In the genomic region with DNA sequence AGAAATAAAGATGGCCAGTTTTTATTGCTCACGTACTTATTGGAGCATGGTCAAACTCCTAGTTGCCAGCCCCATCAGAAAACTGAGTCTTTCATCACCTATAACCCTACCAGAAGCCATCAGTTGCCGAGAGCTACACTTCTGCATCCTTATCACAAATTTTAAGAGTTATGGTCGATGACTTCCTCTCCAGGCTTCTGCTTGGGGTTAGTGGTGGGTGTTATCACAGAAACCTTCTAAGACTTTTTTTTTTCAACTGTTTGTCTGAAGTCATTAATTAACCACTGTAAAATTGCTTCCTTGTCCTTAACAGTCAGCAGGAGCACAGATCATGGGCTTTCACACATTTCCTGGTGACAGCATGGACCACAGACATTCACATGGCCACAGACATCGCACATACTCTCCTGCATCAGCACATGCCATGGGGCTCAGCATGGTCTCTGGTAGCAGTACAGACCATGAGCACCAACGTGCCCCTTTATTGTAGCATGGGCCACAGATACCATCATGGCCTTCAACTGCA, we compare ENCODE assay signal across 32 mouse cellular contexts. TPM values are rescaled to one million over a fixed set of nuclear protein-coding genes. Genes with fewer than 3 reads are reported as not detected.
DNase-seq lines count a peak whose midpoint lies in the region; ATAC-seq and TF ChIP-seq lines count a peak whose summit lies in the region.
"Had no signal": no experiment of that assay in that cellular context is flagged by ENCODE, and none has a peak within 500 bp of the region (broad histone marks: within the 10 kb centered on the region; RNA-seq: fewer than 3 reads in every experiment).

No protein-coding gene starts in this region.

- H3K4me2 ChIP-seq in midbrain, embryonic 16.5 days (ENCODE audit: low read length), result no peak overlapping the region
- H3K4me2 ChIP-seq: forebrain, embryonic 13.5 days; heart, embryonic 12.5 days; heart, embryonic 15.5 days; hindbrain, embryonic 14.5 days had no signal

- 0 out of 2 replicates have a peak, but pooled peaks have one; percentile 45 for ATAC-seq in cerebellum, adult (ENCODE audit: insufficient number of reproducible peaks, low FRiP score, low TSS enrichment)
- peak; percentile 95 to 97 for ATAC-seq in hematopoietic stem cell, adult 5-6 weeks (replicated peaks in 1 of 2; ENCODE audit: insufficient read depth in 1 of 2, low FRiP score in 2 of 2, low TSS enrichment in 1 of 2, low read depth in 1 of 2, poor library complexity in 2 of 2, severe bottlenecking in 2 of 2)
- ATAC-seq in midbrain, embryonic 16.5 days, result no peak
- ATAC-seq: activated CD4-positive, CD25-positive, alpha-beta regulatory T cell, adult 4 months; forebrain, embryonic 13.5 days; forebrain, embryonic 16.5 days; hindbrain, postnatal 0 days; inflammation-experienced regulatory T-cells, adult 6 months; intestine, embryonic 16.5 days had no signal

- no peak for TF ChIP-seq POLR2A in cerebellum, adult 2 months (IDR thresholded peaks at IDR 0.05; ENCODE audit: borderline replicate concordance, insufficient read depth, low read length)

- H3K4me1 ChIP-seq in cerebellum, adult 2 months (ENCODE audit: control insufficient read depth, insufficient read depth, low read length), result no peaks in the 10 kb centered on the region
- H3K4me1 ChIP-seq in midbrain, embryonic 16.5 days (ENCODE audit: control insufficient read depth, insufficient read depth, low read length), result no peaks in the 10 kb centered on the region
- H3K4me1 ChIP-seq: forebrain, embryonic 10.5 days; forebrain, embryonic 13.5 days; heart, embryonic 12.5 days; heart, embryonic 15.5 days had no signal

- H3K9me3 ChIP-seq in midbrain, embryonic 16.5 days (replicated peaks; ENCODE audit: control insufficient read depth, low read length, poor library complexity, severe bottlenecking), result no peaks in the 10 kb centered on the region
- H3K9me3 ChIP-seq: forebrain, embryonic 10.5 days; forebrain, embryonic 13.5 days; G1E; heart, embryonic 12.5 days; heart, embryonic 15.5 days had no signal

- no peak for TF ChIP-seq CTCF in cerebellum, adult 2 months (IDR thresholded peaks at IDR 0.05; ENCODE audit: borderline replicate concordance, insufficient read depth, low read depth, low read length)

- WGBS in cerebellum, adult 2 months, result 91% methylated on average over 5 of the region's 5 CpGs
- WGBS in midbrain, embryonic 16.5 days, result 85% methylated on average over 5 of the region's 5 CpGs

- H3K9ac ChIP-seq in midbrain, embryonic 16.5 days (ENCODE audit: low read depth, low read length), result no peak overlapping the region
- H3K9ac ChIP-seq: forebrain, embryonic 13.5 days; heart, embryonic 12.5 days; heart, embryonic 15.5 days; hindbrain, embryonic 14.5 days had no signal

- no peak for DNase-seq in cerebellum, adult 2 months
- peak; percentile 9 for DNase-seq in MEL-GATA-1-ER (ENCODE audit: extremely low read depth, low read depth)
- DNase-seq in adrenal gland, adult 8-10 months, result no peak
- DNase-seq in adrenal gland, adult 2 months, result no peak
- DNase-seq: adrenal gland, postnatal 25 days; B cell, adult 2 months; cerebellum, adult 11 months; cerebellum, adult 8-10 months; cerebellum, postnatal 10 days; cerebellum, postnatal 36 days; gastrocnemius, postnatal 10 days; gastrocnemius, postnatal 36 days; heart, adult 11 months; heart, postnatal 10 days; heart, postnatal 36 days had no signal

- no peak overlapping the region for H3K4me3 ChIP-seq in cerebellum, adult 2 months (replicated peaks; ENCODE audit: insufficient read depth, low read depth, low read length)
- H3K4me3 ChIP-seq in midbrain, embryonic 16.5 days (ENCODE audit: low read depth, low read length), result no peak overlapping the region
- H3K4me3 ChIP-seq: forebrain, embryonic 10.5 days; forebrain, embryonic 13.5 days; heart, embryonic 12.5 days; heart, embryonic 15.5 days had no signal

- no peak overlapping the region for H3K27ac ChIP-seq in cerebellum, adult 2 months (ENCODE audit: insufficient read depth, low read length)
- H3K27ac ChIP-seq in midbrain, embryonic 16.5 days (ENCODE audit: low read length), result no peak overlapping the region
- H3K27ac ChIP-seq: forebrain, embryonic 10.5 days; forebrain, embryonic 13.5 days; heart, embryonic 15.5 days; hindbrain, embryonic 14.5 days; hindbrain, postnatal 0 days had no signal

- H3K27me3 ChIP-seq in cerebellum, adult 2 months (ENCODE audit: control insufficient read depth, insufficient read depth, low read length), result no peaks in the 10 kb centered on the region
- H3K27me3 ChIP-seq in midbrain, embryonic 16.5 days (ENCODE audit: control insufficient read depth, insufficient read depth, low read depth, low read length), result no peaks in the 10 kb centered on the region
- H3K27me3 ChIP-seq: CH12.LX; forebrain, embryonic 13.5 days; heart, embryonic 12.5 days; heart, embryonic 15.5 days had no signal

- no peaks in the 10 kb centered on the region for H3K36me3 ChIP-seq in midbrain, embryonic 16.5 days (ENCODE audit: control insufficient read depth, insufficient read depth, low read length)
- H3K36me3 ChIP-seq: forebrain, embryonic 10.5 days; G1E; heart, embryonic 12.5 days; heart, embryonic 15.5 days had no signal

RNA-seq across cellular contexts. Expression of gene Neurod6, which starts 50.3 kb away (rescaled TPM):
- 5.3 and 5.6 TPM in 2 replicates for polyA plus RNA-seq in cerebellum, adult 2 months (2012; rRNA removed)
- not detected in 2 replicates for total RNA-seq in hematopoietic stem cell, adult 5-6 weeks (2017)
- polyA plus RNA-seq in midbrain, embryonic 16.5 days (2015; fragmentation: Nextera tagmentation; extraction: Ambion mirVana), result 13.5 and 18.3 TPM in 2 replicates
- not detected for total RNA-seq in adrenal gland, adult 8-10 months (2022)
- total RNA-seq in adrenal gland, adult 2 months (2021), result not detected
- polyA plus RNA-seq in adrenal gland, adult 2 months (2012; rRNA removed), result not detected in 2 replicates
- total RNA-seq: adrenal gland, postnatal 25 days; CH12.LX; G1E; gastrocnemius, adult 18-20 months; gastrocnemius, postnatal 36 days; heart, postnatal 10 days; heart, postnatal 36 days had no signal
- polyA plus RNA-seq: activated CD4-positive, CD25-positive, alpha-beta regulatory T cell, adult 4 months; embryonic facial prominence, embryonic 14.5 days; G1E; inflammation-experienced regulatory T-cells, adult 6 months; intestine, embryonic 16.5 days had no signal
